Mouse (Mus musculus) hindbrain, embryonic 15.5 days (tissue): ENCODE results near the gene Cer1. TPM values are rescaled to one million over a fixed set of nuclear protein-coding genes. Genes with fewer than 3 reads are reported as not detected.

Source experiments
- ATAC-seq: fragments of 200-750 bp; cut with Nextera tagmentation; 2 replicates; pipeline ENCODE4 v1.8.0; 2017; ENCODE audit warnings: low read depth, moderate number of reproducible peaks, moderate TSS enrichment; ENCODE audit not compliant: low FRiP score
- H3K27ac ChIP-seq: fragments of 300-500 bp; sonication (generic); replicated peaks from 2 replicates; pipeline ENCODE4 v1.5.1; 2015; ENCODE audit warnings: mild to moderate bottlenecking, inconsistent platforms
- H3K27me3 ChIP-seq: fragments of 300-500 bp; sonication (generic); 2 replicates; pipeline ENCODE4 v1.6.1; 2015; ENCODE audit warnings: control low read depth, inconsistent platforms
- H3K36me3 ChIP-seq: fragments of 300-500 bp; sonication (generic); 2 replicates; pipeline ENCODE4 v1.6.1; 2015; ENCODE audit warnings: control low read depth, inconsistent platforms
- H3K4me1 ChIP-seq: fragments of 300-500 bp; sonication (generic); replicated peaks from 2 replicates; pipeline ENCODE4 v1.6.1; 2015; ENCODE audit warnings: control low read depth, inconsistent platforms
- H3K4me2 ChIP-seq: fragments of 300-500 bp; sonication (generic); 2 replicates; pipeline ENCODE4 v1.6.1; 2015; ENCODE audit warnings: moderate library complexity, mild to moderate bottlenecking, inconsistent platforms
- H3K4me3 ChIP-seq: fragments of 300-500 bp; sonication (generic); 2 replicates; pipeline ENCODE4 v1.5.1; 2015; ENCODE audit warnings: mild to moderate bottlenecking, inconsistent platforms
- H3K9ac ChIP-seq: fragments of 300-500 bp; sonication (generic); 2 replicates; pipeline ENCODE4 v1.6.1; 2015; ENCODE audit warnings: inconsistent platforms
- H3K9me3 ChIP-seq: fragments of 300-500 bp; sonication (generic); 2 replicates; pipeline ENCODE4 v1.6.1; 2016; ENCODE audit warnings: control low read depth, inconsistent platforms
- WGBS: fragments of 180-500 bp; shearing (Covaris S2); methylation state at CpG from one replicate; pipeline ENCODE4 v1.1.7; 2015; 5-methylcytosine and 5-hydroxymethylcytosine counted together
- polyA plus RNA-seq: library from polyadenylated mRNA; unstranded; fragments of >200 nt; fragmentation: Nextera tagmentation; extraction: Ambion mirVana; gene quantifications from 2 replicates; pipeline ENCODE4 v1.2.1, GENCODE M21; 2015

The Cer1 gene
- not detected in 2 replicates for polyA plus RNA-seq

DNA sequence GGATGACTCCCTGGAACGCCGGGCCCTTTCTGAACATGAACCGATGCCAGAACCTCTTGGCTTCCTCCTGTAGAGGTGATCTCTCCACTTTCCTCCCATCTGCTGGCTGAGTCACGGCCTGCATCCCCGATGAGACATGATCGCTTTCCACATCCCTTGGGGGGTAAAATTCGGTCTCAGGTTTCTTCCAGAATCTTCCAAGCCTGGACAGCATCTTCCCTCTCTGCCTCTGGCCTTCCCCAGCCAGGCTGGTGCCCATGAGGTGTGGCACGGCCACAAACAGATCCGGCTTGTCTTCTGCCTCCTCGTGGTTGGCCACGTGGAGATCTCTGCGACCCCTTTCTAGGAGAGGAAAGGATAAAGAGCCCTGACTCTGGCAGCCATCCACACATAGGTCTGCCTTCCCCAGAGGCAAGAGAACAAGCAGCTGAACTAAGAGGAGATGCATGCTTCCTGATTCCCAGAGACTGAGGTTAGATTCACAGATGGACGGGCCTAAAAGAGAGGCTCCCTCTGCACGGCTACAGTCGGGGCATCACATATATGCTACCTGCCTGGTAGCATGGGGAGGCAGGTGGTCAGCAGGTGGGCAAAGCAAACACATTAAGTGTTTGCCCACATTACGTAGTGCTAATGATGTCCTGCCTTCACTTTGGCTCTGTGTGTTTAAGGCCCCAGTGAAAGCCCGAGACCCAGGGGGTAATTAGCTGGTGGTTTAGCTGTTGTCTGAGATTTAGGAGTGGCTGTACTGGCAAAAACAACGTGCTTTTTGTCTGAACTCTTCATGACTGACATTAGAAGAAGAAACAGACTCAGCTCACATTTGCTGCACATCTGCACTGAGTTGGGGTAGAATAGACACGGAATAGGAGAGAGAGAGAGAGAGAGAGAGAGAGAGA lies at the start of gene Cer1:
Gene Cer1, minus strand, starts transcription at position 513 of the 899 bp plus-strand sequence.
- Histone ChIP-seq H3K4me3 (no peak within 1 kb of the TSS), H3K27me3 (no peaks in the 10 kb centered on the region), H3K27ac (no peak within 1 kb of the TSS), H3K4me2 (no peak within 1 kb of the TSS), H3K9ac (no peak within 1 kb of the TSS), H3K9me3 (no peaks in the 10 kb centered on the region), H3K4me1 (0 out of 2 replicates have a peak, but pooled peaks cover 3% of the 10 kb centered on the region), H3K36me3 (no peaks in the 10 kb centered on the region)
- 65% methylated on average over 18 of the region's 19 CpGs for WGBS
- no peak for ATAC-seq

DNA sequence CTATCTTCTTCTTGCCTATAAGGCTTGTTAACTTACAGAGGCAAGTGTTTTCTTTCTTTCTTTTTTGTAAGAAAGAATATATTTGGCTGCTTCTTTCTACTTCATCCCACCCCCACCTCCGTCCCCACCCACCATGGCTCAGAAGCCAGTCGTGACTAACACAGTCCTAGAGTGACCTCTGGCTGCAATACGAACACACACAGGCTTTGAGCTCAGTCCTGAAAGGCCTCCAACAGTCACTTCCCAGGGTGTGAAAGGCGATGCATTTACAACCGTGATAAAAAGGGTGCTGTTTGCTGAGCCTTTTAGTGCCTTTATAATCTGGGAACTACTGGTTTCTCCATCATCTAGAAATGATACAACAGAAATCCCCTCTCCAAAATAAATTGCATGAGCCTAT lies 49.4 kb upstream of the Cer1 start:
- no peak overlapping the region for H3K27ac ChIP-seq
- WGBS, result 5% methylated on average over 5 of the region's 5 CpGs

DNA sequence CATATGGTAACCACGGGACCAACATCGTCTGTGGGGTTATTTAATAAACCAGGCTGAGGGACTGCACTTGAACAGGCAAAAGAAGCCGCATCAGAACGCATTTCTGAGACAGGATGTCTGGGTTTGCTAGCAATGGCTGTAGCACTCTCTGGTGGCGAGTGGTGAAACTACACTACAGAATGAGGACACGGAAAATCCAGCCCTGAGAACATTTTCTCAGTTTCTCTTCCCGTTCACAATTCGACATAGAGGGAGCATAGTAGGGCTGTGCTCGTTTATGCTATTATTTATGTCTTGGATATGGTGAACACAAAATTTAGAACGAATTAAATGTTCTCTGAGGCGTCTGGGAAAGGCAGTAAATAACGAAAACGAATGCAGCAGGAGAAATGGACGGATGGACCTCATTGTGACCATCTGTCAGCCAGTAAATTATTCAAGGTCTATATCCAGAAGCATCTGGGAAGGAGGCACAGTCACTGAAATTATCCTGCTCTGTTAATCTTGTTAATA lies 48.8 kb upstream of the Cer1 start:
- H3K4me2 ChIP-seq, result peak overlapping the region; percentile 50
- peak; percentile 80 for ATAC-seq
- 0 out of 2 replicates have a peak overlapping the region, but pooled peaks have one; percentile 12 for H3K9ac ChIP-seq
- peak overlapping the region; percentile 56 for H3K27ac ChIP-seq
- H3K4me1 ChIP-seq, result peaks cover 3% of the 10 kb centered on the region; the same call in 1 of the 2 replicates
- no peaks in the 10 kb centered on the region for H3K36me3 ChIP-seq
- H3K4me3 ChIP-seq, result peak overlapping the region; percentile 26
- no peaks in the 10 kb centered on the region for H3K27me3 ChIP-seq
- H3K9me3 ChIP-seq, result no peaks in the 10 kb centered on the region
- WGBS, result 4% methylated on average over 14 of the region's 14 CpGs

More for the DNA sequence above, 49.4 kb upstream of the Cer1 start:
- Histone ChIP-seq H3K27me3 (no peaks in the 10 kb centered on the region), H3K4me1 (peaks cover 3% of the 10 kb centered on the region; the same call in 1 of the 2 replicates), H3K4me3 (no peak overlapping the region), H3K36me3 (no peaks in the 10 kb centered on the region), H3K9ac (no peak overlapping the region), H3K4me2 (peak overlapping the region; percentile 50; the same call in 1 of the 2 replicates), H3K9me3 (no peaks in the 10 kb centered on the region)
- ATAC-seq, result peak; percentile 94

DNA sequence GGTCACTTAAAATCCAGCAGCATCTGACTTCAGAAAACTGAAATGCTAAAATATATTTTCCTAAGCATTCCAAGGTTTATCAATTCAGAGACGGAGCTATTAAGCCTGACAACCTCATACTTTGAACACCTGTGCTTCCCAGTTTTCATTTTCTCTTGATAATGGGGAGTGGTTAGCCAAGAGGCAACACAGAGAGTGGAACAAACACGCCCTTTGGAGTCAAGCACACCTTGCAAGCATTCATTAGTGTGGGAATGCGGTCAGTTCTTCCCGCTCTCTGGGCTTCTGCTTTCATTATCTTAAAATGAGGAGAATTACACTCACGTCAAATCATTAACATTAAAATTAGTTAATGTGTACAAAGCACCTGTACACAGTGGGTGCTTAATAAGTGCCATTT lies 45.1 kb upstream of the Cer1 start:
- Histone ChIP-seq H3K9me3 (no peaks in the 10 kb centered on the region), H3K27ac (no peak overlapping the region), H3K4me2 (no peak overlapping the region), H3K36me3 (no peaks in the 10 kb centered on the region), H3K4me1 (peaks cover 3% of the 10 kb centered on the region; the same call in 1 of the 2 replicates), H3K9ac (no peak overlapping the region), H3K27me3 (no peaks in the 10 kb centered on the region), H3K4me3 (no peak overlapping the region)
- ATAC-seq, result no peak
- WGBS, result 81% methylated on average over 5 of the region's 5 CpGs

DNA sequence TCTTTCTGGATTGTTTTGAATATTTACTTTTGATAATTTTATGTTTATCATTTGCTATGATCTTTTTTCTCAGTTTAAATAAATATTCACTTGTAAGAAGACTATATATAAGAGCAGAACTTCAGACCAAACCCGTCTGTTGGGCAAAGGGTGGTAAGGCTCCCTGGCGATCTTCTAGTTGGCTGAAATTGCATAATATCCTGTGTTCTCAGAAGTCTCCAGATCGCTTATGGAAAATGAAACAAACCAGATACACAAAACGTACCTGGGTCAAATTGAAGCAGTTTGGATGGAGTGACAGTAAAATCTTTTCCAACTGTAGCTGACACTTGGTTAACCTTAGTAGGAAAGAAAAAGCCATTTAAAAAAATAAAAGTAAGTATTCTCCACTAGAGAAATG lies 37.0 kb upstream of the Cer1 start:
- no peak overlapping the region for H3K4me2 ChIP-seq
- 0 out of 2 replicates have a peak, but pooled peaks cover 2% of the 10 kb centered on the region for H3K4me1 ChIP-seq
- H3K27ac ChIP-seq, result no peak overlapping the region
- no peak for ATAC-seq
- H3K4me3 ChIP-seq, result no peak overlapping the region
- no peaks in the 10 kb centered on the region for H3K36me3 ChIP-seq
- no peaks in the 10 kb centered on the region for H3K9me3 ChIP-seq
- H3K9ac ChIP-seq, result no peak overlapping the region
- H3K27me3 ChIP-seq, result no peaks in the 10 kb centered on the region
- WGBS, result 89% methylated on average over 4 of the region's 4 CpGs

DNA sequence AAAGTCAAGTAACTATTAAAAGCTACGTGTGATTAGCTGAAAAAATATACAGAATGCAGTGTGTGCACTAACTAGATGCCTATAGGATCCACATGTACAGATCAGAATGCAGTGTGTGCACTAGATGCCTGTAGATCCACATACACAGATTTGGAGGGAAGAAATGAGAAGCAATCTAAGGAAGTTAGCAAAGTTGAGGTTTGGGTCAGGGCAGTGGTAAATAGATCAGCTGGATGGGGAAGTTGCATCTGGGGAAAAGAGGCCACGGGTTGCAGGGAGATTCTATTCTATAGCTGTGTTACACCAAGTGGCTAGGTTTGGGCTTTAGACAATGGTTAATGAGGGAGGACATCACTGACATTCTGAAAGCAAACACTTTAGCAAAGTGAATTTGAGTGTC lies 33.7 kb upstream of the Cer1 start:
- Histone ChIP-seq H3K27me3 (no peaks in the 10 kb centered on the region), H3K9ac (no peak overlapping the region), H3K4me2 (no peak overlapping the region), H3K4me1 (peaks cover 21% of the 10 kb centered on the region), H3K36me3 (no peaks in the 10 kb centered on the region), H3K9me3 (no peaks in the 10 kb centered on the region), H3K27ac (no peak overlapping the region), H3K4me3 (no peak overlapping the region)
- ATAC-seq, result no peak
- WGBS, result 80% methylated on average over 2 of the region's 2 CpGs

DNA sequence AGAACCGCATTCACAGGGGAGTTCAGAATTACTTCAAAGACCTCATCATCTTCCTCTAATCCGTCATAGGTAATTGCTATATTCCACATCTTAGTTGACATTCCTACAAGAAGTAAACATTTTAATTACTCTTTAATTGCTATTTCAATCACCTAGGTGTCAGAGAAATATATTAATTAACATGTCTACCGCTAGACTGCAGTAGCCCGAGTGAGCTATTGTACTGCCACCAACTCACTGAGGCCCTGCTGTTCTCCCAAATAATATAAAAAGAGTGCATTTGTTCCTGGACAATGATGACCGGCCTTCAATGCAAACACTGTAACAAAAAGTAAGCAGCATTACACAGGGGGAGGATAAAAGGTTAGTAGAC lies 31.7 kb upstream of the Cer1 start:
- Histone ChIP-seq H3K9ac (no peak overlapping the region; the same call in 1 of the 2 replicates), H3K27me3 (no peaks in the 10 kb centered on the region), H3K4me1 (peaks cover 21% of the 10 kb centered on the region), H3K4me3 (peak overlapping the region; percentile 9), H3K4me2 (peak overlapping the region; percentile 51), H3K27ac (peak overlapping the region; percentile 84), H3K9me3 (no peaks in the 10 kb centered on the region), H3K36me3 (no peaks in the 10 kb centered on the region)
- ATAC-seq, result peak; percentile 41
- 10% methylated on average over 5 of the region's 5 CpGs for WGBS

DNA sequence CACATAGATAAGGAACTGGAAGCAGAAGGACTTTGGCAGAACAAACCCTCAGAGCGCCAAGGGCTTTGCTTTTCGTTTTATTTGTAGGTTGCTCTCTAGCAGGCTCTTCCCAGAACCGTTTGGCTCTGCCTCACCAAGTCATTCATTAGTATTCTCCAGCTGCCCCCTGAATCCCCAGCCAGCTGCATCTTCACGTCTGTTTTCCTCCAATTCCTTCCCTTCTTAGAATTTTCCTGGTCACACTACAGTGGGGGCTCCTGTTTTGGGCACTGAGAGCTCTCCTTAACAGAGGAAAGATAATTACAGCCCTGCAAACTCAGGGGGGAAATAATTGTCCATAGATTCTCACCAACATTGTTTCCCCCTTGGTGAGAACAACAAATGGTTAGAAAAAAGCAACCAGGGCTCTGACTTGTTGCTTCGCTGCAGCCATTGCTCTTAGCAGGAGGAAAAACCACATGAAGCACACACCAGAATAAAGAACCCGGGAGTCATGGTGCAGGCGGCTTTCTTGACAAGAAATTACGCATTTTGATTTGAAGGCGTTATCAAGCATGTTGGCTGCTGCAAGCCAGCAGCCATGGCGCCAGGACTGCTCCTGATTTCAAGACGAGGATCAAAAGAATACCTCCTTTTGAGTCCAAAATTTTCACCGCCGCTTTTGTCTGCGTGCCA lies 31.2 kb upstream of the Cer1 start:
- Histone ChIP-seq H3K36me3 (no peaks in the 10 kb centered on the region), H3K27me3 (no peaks in the 10 kb centered on the region), H3K4me2 (peak overlapping the region; percentile 51), H3K9ac (no peak overlapping the region; the same call in none of the 2 replicates), H3K9me3 (no peaks in the 10 kb centered on the region), H3K4me1 (peaks cover 21% of the 10 kb centered on the region), H3K27ac (peak overlapping the region; percentile 84), H3K4me3 (peak overlapping the region; percentile 9)
- peak; percentile 80 for ATAC-seq
- 15% methylated on average over 14 of the region's 14 CpGs for WGBS

DNA sequence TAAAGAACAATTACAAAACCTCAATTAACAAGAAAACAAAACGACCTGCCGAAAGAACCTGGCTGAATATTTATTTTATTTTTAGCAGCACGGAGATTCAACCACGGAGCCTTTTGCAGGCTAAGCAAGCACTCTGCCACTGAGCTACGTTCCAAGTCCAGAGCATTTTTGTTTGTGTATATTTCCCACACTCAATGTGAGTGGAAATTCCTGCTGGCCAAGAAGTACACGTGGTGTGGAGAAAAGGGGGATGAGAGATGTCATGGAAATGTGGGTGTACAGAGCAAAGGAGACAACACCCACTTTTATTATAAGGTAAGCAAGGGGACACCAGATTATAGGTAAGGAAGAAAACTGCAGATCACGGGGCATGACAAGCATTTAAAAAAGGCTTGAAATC lies 30.6 kb upstream of the Cer1 start:
- H3K36me3 ChIP-seq, result no peaks in the 10 kb centered on the region
- H3K4me1 ChIP-seq, result peaks cover 21% of the 10 kb centered on the region
- H3K9ac ChIP-seq, result no peak overlapping the region
- H3K9me3 ChIP-seq, result no peaks in the 10 kb centered on the region
- no peaks in the 10 kb centered on the region for H3K27me3 ChIP-seq
- no peak overlapping the region for H3K4me3 ChIP-seq
- peak overlapping the region; percentile 84 for H3K27ac ChIP-seq
- 37% methylated on average over 7 of the region's 7 CpGs for WGBS
- ATAC-seq, result 0 out of 2 replicates have a peak, but pooled peaks have one; percentile 8
- H3K4me2 ChIP-seq, result peak overlapping the region; percentile 51

DNA sequence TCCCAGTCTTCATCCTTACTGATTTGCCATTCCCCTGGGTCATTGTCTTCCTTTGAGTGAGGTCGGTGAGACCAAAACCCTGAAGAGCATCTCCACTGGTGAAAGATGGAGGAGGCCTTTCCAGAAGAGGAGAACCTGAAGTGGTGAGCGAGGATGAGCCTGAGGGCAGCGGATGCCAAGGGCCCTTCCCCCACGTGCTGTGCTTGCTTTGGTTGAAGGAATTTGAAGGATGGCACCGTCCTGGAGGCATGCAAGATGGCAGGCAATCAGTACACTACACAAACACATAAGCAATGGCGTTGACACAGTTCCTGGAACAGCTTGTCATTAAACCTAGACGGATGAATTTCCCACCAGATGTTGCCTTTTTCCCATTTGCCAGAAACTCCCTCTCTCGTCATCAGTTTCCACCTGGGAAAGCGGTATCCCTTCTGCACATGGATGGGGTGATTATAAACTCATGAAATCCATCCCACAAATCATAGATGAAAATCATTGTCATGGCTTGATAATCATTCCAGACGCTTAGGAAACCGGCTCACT lies 29.7 kb upstream of the Cer1 start:
- Histone ChIP-seq H3K27ac (peak overlapping the region; percentile 84), H3K4me2 (no peak overlapping the region), H3K9ac (no peak overlapping the region), H3K27me3 (no peaks in the 10 kb centered on the region), H3K9me3 (no peaks in the 10 kb centered on the region), H3K36me3 (no peaks in the 10 kb centered on the region), H3K4me3 (no peak overlapping the region), H3K4me1 (peaks cover 21% of the 10 kb centered on the region)
- ATAC-seq, result no peak
- WGBS, result 57% methylated on average over 11 of the region's 11 CpGs

DNA sequence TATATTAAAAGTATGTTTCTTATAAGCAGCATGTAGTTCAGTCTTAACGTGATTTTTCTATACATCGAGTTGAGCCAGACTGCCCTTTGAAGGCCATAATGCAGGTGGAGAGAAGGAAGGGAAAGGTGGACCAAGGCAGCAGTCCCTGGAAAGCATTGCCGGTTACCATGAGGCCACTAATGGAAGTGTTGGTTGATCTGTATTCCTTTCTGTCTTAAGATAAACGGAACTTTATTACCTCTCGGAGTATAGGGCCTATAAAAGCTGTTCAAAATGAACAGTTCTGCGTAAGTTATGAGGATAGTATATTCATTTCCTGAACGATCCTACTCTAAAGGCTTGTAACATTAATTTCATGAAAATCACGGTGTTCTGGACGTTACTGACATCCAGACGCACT lies 10.3 kb upstream of the Cer1 start:
- ATAC-seq, result no peak
- WGBS, result 87% methylated on average over 10 of the region's 10 CpGs
- no peak overlapping the region for H3K4me2 ChIP-seq
- no peaks in the 10 kb centered on the region for H3K9me3 ChIP-seq
- H3K27ac ChIP-seq, result no peak overlapping the region
- H3K36me3 ChIP-seq, result no peaks in the 10 kb centered on the region
- H3K27me3 ChIP-seq, result no peaks in the 10 kb centered on the region
- H3K9ac ChIP-seq, result no peak overlapping the region
- no peak overlapping the region for H3K4me3 ChIP-seq
- no peaks in the 10 kb centered on the region; the same call in 1 of the 2 replicates for H3K4me1 ChIP-seq
